Mouse (Mus musculus): ENCODE measurements around the gene H2al1g.
"Not testable (repeated sequence)": the region's sequence is repeated elsewhere in the genome, so short reads cannot be mapped to it uniquely, and the experiment has no call there.

Gene H2al1g

GRCm38 (mm10) chrX:11317956-11318355 lies at the start of gene H2al1g:
Gene H2al1g, plus strand, starts transcription at chrX:11318256.
- in situ Hi-C loops (cut with MboI): not testable (repeated sequence)

GRCm38 (mm10) chrX:11269074-11269473 lies 49.0 kb upstream of the H2al1g start:
- in situ Hi-C loops (cut with MboI): no loop called here

- in situ Hi-C loops (cut with MboI): no loop called here
These were observed 44.9 kb upstream of the H2al1g start for GRCm38 (mm10) chrX:11273190-11273589.

- in situ Hi-C loops (cut with MboI): no loop called here
These were observed 41.0 kb upstream of the H2al1g start for GRCm38 (mm10) chrX:11277083-11277482.

- in situ Hi-C loops (cut with MboI): no loop called here
These were observed 37.3 kb upstream of the H2al1g start for GRCm38 (mm10) chrX:11280741-11281140.

- in situ Hi-C loops (cut with MboI): no loop called here
These were observed 29.7 kb upstream of the H2al1g start for GRCm38 (mm10) chrX:11288306-11288882.

- in situ Hi-C loops (cut with MboI): no loop called here
These were observed 28.8 kb upstream of the H2al1g start for GRCm38 (mm10) chrX:11289244-11289643.

- in situ Hi-C loops (cut with MboI): not testable (repeated sequence)
These were observed 19.1 kb upstream of the H2al1g start, which contains the start of gene H2al1a for GRCm38 (mm10) chrX:11298957-11299356. Gene H2al1a, plus strand, starts transcription at chrX:11299257.

GRCm38 (mm10) chrX:11302132-11302531 lies 15.9 kb upstream of the H2al1g start, which contains the start of gene H2al1b:
Gene H2al1b, plus strand, starts transcription at chrX:11302432.
- in situ Hi-C loops (cut with MboI): not testable (repeated sequence)

GRCm38 (mm10) chrX:11305355-11305754 lies 12.7 kb upstream of the H2al1g start, which contains the start of gene H2al1c:
Gene H2al1c, plus strand, starts transcription at chrX:11305655.
- in situ Hi-C loops (cut with MboI): not testable (repeated sequence)

- in situ Hi-C loops (cut with MboI): not testable (repeated sequence)
These were observed 9.5 kb upstream of the H2al1g start, which contains the start of gene H2al1d for GRCm38 (mm10) chrX:11308524-11308923. Gene H2al1d, plus strand, starts transcription at chrX:11308824.

GRCm38 (mm10) chrX:11311634-11312033 lies 6.4 kb upstream of the H2al1g start, which contains the start of gene H2al1e:
Gene H2al1e, plus strand, starts transcription at chrX:11311934.
- in situ Hi-C loops (cut with MboI): not testable (repeated sequence)

GRCm38 (mm10) chrX:11314858-11315257 lies 3.2 kb upstream of the H2al1g start, which contains the start of gene H2al1f:
Gene H2al1f, plus strand, starts transcription at chrX:11315158.
- in situ Hi-C loops (cut with MboI): not testable (repeated sequence)

- in situ Hi-C loops (cut with MboI): not testable (repeated sequence)
These were observed 3.1 kb downstream of the H2al1g start, which contains the start of gene H2al1h for GRCm38 (mm10) chrX:11321192-11321591. Gene H2al1h, plus strand, starts transcription at chrX:11321492.

- in situ Hi-C loops (cut with MboI): not testable (repeated sequence)
These were observed 6.3 kb downstream of the H2al1g start, which contains the start of gene H2al1i for GRCm38 (mm10) chrX:11324359-11324758. Gene H2al1i, plus strand, starts transcription at chrX:11324659.

GRCm38 (mm10) chrX:11327522-11327921 lies 9.5 kb downstream of the H2al1g start, which contains the start of gene H2al1j:
Gene H2al1j, plus strand, starts transcription at chrX:11327822.
- in situ Hi-C loops (cut with MboI): not testable (repeated sequence)

GRCm38 (mm10) chrX:11345762-11346161 lies 27.7 kb downstream of the H2al1g start:
- in situ Hi-C loops (cut with MboI): no loop called here

GRCm38 (mm10) chrX:11346756-11347155 lies 28.7 kb downstream of the H2al1g start:
- in situ Hi-C loops (cut with MboI): no loop called here

GRCm38 (mm10) chrX:11360823-11361222 lies 42.8 kb downstream of the H2al1g start:
- in situ Hi-C loops (cut with MboI): no loop called here

GRCm38 (mm10) chrX:11361261-11361660 lies 43.2 kb downstream of the H2al1g start:
- in situ Hi-C loops (cut with MboI): no loop called here

- in situ Hi-C loops (cut with MboI): no loop called here
These were observed 45.8 kb downstream of the H2al1g start for GRCm38 (mm10) chrX:11363890-11364289.

GRCm38 (mm10) chrX:11365151-11365550 lies 47.1 kb downstream of the H2al1g start:
- in situ Hi-C loops (cut with MboI): no loop called here

All from mature B cell (primary cell).